Mouse (Mus musculus) urinary bladder, adult 18-20 months (tissue): ENCODE data around the gene Aadacl2.

Source experiments
- DNase-seq, 2 experiments: peaks; one replicate each; pipeline ENCODE4 v3.0.0; 2022; ENCODE audit warnings: low spot score in 2 of 2, mixed read lengths in 2 of 2

Gene Aadacl2

DNA sequence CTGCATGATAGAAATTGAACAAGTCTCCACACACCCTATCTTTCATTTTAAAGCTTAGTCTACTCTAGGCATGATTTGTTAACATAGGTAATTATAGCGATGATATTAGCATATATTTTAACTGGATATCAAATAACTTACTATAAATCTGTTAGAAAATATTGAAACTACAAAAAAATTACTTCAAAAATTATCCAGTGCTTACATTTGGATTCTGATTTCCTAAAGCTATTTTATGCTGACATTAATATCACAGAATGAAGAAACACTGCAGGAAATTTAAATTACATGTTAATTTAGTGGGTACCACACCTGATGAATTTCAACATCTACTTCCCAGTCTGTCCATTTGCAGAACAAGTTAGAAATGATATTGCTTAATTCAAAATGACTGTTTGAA lies at the start of gene Aadacl2:
Gene Aadacl2 (plus strand): TSS at position 301 of the 400 bp plus-strand sequence.
- no peak for DNase-seq

DNA sequence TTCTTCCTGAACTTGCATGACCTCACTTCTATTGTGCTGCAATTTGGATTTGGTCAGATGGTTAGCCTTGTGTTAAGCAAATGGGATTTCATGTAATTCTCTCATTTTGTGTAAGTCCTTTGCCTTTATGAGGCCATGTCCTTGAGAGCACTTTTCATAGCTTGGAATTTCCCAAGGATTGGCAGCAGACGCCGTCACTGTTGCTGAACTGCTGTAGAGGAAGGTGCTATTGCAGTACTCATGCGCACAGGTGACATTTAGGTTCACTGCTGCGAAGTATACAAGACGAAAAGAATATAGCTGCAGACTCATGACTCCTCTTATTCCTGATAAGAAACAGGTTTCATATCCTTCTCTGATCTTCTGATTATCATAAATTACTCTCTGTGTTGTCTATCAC lies 35.7 kb upstream of the Aadacl2 start:
- no peak for DNase-seq

DNA sequence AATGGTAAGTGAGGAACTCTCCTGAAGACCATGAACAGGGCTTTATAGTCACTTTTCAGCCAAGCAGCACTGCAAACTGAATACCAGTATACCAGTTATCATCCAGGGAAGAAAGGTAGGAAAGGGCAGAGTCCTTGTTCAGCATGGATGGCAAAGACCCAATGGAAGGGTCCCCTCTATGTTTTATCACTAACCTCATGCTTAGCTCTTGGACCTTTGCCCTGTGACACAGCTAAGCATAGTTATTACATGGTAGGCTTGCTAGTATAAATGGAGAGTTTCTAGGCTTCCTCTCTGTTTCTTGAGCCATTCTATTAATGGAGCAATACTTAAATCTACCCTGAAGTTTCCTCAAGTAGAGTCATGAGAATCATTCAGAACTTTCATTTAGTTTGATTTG lies 32.0 kb upstream of the Aadacl2 start:
- no peak for DNase-seq

DNA sequence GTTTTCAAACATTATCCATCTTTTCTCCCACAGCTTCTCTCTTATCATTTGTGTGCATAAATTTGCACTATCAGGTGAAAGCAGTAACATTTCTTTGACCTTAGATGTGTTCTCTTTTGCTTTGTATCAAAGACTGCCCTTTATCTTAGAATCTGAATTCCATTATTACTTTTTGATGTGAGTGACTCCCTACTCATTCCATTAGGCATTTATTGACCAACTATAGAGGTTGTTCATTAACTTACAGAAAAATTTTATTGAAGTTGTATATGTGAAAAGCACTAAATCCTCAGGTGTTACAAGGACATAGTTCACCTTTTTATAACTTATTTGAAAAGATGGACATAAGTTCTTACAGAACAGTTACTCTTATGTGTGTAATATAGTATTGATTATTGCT lies 2.9 kb upstream of the Aadacl2 start:
- no peak for DNase-seq

DNA sequence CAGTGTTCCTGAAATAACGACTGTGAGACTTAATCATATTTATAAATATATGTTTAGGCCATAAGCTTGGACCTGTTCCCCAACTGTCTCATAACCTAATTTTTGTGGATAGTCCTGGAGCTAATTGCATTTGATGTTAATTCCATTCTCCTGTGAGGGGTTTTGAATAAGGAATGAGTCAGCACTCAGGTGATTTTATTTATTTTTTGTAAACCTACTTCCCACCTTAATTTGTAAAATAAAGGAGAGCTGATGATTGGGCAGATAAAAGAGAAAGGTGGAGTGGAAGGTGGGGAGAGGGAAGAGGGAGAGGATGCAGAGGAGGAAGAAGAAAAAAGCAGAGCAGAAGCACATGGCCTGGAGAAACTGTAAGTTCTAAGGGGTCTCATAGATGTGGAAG lies 18.9 kb downstream of the Aadacl2 start, which contains the start of gene Aadac:
Gene Aadac (plus strand): TSS at position 301 of the 400 bp plus-strand sequence.
- no peak for DNase-seq

DNA sequence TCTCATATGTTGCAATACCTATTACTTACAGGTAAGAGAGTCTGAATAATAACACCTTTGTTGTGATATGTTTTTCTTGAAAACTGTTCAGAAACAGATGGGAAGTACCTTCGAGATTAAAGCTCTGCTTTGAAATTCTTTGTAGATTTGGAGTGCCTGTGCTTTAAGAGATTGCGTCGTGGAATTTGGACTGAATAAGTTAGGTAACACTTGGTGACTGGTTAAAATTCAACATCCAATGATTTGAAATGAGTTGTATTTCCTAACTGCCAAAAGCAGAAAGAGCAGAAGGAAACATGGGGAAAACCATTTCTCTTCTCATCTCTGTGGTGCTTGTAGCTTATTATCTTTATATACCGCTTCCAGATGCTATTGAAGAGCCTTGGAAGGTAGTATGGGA lies 25.0 kb downstream of the Aadacl2 start:
- no peak for DNase-seq

DNA sequence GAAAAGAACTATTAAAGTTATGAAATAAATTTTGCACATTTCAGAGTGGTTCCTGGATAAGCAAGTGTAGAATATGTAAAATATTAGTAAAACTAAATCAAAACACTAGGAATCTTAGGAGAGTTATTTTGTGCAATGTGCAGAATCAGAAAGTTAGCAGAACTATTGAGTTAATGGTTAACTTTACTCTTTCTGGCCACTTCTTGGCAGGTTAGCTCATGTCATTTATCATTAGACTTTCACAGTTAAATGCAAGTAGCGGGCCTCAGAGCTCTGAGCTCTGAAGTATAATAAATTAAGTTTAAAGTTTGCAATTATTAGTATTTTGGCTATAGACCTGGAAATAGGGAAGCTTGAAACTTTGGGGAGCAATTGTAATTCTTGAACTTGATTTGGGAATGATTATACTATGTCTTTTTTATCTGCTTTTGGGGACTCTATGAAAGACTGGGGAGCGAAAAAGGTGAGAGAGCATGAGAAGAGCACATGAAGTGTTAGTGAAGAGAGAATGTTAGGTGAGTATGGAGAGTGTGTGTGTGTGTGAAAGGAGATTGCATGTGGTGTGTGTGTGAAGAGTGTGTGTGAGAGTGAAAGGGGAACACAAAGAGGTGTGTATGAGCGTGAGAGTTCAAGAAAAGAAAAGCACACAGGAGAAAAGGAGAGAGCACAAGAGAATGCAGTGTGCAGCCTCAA lies 39.8 kb downstream of the Aadacl2 start:
- no peak for DNase-seq

DNA sequence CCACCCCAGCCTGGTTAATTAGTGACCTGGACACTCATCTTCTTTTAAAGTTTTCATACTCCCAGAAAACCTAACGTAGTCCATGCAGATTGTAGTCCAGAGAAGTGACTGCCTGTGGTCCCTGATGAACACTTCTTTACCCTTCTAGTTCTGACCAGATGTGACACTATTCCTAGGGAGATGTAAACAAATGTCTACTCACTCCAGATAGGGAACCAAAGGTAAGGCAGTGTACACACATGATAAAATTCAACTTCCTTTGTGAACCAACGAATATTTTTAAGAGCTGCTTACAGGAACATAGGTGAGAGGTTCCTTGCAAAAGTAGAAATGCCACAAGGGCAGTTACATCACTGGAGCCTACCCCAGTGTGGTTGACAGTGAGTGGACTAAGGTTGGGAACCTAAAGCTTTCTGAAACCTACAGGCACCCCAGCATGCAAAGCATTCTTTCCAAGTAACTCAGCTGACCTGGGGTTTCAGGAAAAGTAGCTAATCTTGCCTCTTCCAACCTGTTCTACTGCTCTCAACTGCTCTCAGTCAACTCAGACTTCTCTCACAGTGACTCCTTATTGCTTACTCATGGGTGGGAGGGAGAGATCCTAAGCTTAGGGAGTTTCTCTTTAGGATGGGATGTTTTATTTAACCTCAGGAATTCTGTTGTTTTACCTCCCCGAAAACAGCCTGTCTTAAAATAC lies 46.8 kb downstream of the Aadacl2 start:
- peak in 1 of 2 experiments; percentile 19 for DNase-seq

DNA sequence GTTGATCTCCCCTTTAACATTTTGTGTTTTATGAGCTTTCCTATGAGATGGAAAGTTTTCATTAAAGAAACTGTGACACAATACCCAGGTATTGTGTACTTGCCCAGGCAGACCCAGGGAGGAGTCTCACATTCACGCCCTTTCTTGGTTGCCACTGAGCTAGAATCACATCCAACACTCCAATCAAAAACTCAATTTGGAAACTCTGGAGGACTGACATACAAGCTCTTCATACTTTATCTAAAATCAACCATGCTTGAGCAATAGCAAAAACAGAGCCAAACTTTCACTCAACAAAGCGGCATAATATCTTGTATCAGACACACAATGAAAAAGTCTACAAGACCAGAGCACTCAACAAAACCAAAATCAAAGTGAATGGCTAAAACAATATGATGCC lies 47.4 kb downstream of the Aadacl2 start:
- no peak for DNase-seq

DNA sequence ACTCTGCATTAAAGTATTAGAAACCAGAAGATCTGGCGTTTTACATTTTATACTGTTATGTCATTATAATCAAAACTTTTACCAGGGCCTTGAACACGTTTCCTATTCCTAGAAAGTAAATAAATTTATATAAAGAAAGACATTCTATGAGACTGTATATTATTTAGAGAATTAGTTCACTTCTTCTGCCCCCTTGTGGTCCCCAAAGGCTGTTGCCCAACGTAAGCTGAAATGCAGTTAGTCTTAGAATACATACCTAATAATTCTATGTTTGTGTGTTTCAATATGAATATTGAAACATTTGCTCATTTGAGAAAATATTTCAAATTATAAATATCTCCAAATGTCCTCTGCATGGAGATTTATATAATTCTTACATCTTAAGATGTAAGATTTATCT lies 49.9 kb downstream of the Aadacl2 start:
- no peak for DNase-seq

DNA sequence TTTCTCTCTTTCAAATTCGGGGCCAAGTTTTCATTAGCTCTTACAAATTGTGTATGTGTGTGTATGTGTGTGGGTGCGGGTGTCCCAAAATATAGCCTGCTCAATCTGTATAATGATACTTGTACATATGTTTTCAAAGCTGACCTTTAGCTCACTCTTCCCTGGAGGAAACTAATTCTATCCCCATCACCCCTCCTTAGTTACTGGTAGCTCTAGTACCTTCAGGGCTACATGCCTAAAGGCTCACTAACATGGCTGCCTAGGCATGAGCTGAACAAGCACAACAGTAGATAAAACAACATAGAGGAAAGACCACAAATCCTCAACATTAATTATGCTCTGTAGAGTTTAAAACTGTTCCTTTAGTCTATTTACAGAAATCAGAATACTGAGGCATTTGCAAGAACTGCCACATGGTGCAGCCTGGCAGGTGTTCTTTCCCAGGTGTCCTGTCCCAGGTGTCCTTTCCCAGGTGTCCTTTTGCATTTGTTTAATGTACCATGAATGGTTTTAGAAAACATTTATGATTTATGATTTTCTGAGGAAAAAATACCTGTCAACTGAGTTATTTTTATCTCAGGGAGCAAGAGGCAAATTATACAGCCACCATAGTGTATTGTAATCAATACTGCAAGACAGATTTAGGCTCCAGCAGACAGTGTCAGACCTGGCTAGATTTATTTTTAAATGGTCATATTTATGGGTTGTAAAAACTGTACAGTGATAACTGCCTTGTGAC lies 50.7 kb downstream of the Aadacl2 start:
- DNase-seq, result no peak

DNA sequence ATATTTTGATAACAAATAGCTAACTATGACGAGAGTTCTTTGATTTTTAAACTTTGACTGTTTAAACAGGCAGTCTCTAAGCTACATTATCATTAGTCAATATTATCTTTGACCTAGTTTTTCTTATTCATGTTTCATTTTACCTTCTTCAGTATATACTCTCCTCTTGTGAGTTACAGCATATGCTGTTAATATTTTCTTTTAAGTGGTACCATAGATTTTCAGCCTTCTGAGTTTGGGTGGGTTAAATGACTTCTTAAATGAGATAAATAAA lies 51.2 kb downstream of the Aadacl2 start:
- no peak for DNase-seq
